Mouse (Mus musculus): ENCODE data around the gene Traip. TPM values are rescaled to one million over a fixed set of nuclear protein-coding genes. Genes with fewer than 3 reads are reported as not detected.
A peak's percentile ranks its signal among the peaks of the same experiment; 100 is the strongest.

Gene Traip
- total RNA-seq, 2 experiments from 2014 or later: 9.5 to 10.9 TPM

DNA sequence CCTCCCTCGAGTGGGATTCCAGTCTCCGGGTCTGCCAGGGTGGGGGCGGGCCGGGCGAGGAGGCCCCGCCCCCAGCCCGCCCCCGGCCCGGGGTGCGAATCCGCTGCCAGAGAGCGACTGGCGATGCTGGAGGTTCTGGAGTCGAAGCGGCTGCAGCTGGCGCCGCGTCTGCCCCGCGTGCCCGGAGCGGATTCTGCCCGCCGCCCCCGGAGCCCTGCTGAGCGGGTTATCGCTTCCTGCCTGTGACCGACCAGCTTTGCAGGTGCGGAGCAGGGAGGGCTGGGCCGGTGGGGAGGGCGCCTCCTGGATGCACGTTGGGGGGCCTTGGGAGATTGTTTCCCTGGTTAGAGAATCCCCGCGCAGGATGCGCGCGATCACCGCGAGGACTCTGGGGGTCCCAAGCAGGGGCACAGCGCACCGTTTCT lies 14.1 kb upstream of the Traip start:
- Histone ChIP-seq H3K27ac (peak overlapping the region; percentile 98), H3K4me3 (peak overlapping the region; percentile 57)
- DNase-seq (ENCODE audit: extremely low spot score in 1 of 2, low spot score in 2 of 2): peak; percentile 67 to 70
- no peak for TF ChIP-seq CTCF (IDR thresholded peaks at IDR 0.05)
- intact Hi-C loops (cut with DNase I): loop anchor here (2.0 kb wide), 1 partner anchor 27 kb away; no protein-coding TSS in a partner anchor

DNA sequence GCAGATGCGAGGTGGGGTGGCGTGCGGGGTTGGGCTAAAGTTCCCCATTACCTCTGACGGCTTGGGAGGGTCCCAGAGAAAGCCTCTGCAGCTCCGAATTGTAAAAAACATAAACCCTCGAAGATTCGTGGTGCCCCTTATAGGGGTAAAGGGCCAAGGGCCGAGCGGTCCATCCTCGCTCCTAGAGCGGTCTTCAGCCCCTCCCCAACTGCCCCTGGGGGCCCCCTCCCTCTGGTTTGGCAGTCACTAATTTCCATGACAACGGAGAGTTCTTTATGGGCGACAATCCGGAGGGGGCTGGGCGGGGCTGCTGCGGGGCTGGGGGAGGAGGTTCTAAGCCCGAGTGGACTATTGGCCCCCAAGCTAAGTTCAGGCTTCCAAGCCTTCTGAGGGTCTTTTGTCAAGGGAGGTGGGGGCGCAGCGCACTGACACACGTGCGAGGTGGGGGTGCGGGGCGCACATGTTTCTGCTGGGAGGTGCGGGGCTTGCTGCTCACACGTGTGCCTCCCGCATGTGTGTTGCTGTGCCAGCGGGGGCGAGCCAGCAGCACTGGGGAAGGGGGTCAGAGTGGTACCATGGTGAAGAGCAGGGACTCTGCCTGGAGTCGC lies 13.6 kb upstream of the Traip start:
- intact Hi-C loops (cut with DNase I): loop anchor here (2.0 kb wide), 1 partner anchor 26 kb away; no protein-coding TSS in a partner anchor
- Histone ChIP-seq H3K4me3 (peak overlapping the region; percentile 57), H3K27ac (peak overlapping the region; percentile 98)
- DNase-seq (ENCODE audit: extremely low spot score in 1 of 2, low spot score in 2 of 2): peak; percentile 60 to 66
- no peak for TF ChIP-seq CTCF (IDR thresholded peaks at IDR 0.05)

DNA sequence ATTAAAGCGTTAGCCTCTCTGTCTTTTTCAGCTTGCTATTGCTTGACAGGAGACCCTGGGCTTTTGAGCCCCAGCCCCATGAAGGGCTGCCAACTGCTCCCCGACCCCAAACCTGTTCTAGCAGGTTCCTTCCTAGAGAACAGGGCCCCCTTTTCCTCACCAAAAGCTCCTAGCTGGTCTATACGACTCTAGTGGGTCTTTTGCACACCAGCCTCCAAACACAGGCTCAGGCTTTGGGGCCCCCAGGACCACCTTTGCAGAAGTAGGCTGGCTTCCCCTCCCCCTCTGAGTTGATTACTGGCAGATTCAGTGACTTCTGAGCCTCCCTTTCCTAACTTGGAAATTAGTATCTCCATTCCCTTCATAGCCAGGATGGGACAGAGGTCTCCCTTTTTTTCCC lies 13.1 kb upstream of the Traip start:
- no peak for DNase-seq (ENCODE audit: extremely low spot score in 1 of 2, low spot score in 2 of 2)
- Histone ChIP-seq H3K27ac (peak overlapping the region; percentile 98), H3K4me3 (peak overlapping the region; percentile 57)
- no peak for TF ChIP-seq CTCF (IDR thresholded peaks at IDR 0.05)
- intact Hi-C loops (cut with DNase I): loop anchor here (2.0 kb wide), 1 partner anchor 26 kb away; no protein-coding TSS in a partner anchor

DNA sequence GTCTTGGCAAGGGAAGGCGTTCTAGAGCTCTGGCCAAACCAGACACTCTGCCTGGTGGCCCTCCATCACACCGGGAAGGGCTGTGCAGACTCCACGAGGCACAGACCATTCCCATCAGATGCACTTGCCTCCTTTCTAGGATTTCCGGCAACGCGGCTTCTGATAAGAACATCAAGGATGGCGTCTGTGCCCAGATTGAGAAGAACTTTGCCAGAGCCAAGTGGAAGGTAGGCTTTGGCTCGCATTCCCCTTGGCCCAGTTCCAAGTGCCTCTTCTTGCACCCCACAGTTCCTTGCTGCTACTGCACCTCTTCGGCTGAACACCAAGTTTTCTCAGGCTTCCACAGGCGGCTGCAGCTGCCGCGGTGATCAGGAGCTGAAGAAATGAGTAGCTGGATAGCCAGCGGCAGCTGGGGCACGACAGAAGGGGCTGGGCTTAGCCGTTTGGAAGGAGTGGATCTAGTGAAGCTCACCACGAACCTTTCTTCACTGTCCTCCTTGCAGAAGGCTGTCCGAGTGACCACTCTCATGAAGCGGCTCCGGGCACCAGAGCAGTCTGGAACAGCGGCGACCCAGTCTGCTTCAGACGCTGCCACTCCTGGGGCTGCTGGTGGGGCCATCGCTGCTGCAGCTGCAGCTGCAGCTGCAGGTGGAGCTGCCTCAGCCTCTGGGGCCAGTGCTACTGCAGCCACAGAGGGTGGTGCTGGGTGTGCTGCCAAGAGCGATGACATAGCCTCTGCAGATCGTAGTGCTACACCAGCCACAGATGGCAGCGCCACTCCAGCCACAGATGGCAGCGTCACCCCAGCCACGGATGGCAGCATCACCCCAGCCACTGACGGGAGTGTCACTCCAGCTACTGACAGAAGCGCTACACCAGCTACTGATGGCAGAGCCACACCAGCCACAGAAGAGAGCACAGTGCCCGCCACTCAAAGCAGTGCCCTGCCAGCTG lies 2.4 kb upstream of the Traip start:
- DNase-seq (ENCODE audit: extremely low spot score in 1 of 2, low spot score in 2 of 2): no peak
- intact Hi-C loops (cut with DNase I): no loop called here
- H3K27ac ChIP-seq: peak overlapping the region; percentile 67
- no peak for TF ChIP-seq CTCF (IDR thresholded peaks at IDR 0.05)
- H3K4me3 ChIP-seq: no peak overlapping the region

DNA sequence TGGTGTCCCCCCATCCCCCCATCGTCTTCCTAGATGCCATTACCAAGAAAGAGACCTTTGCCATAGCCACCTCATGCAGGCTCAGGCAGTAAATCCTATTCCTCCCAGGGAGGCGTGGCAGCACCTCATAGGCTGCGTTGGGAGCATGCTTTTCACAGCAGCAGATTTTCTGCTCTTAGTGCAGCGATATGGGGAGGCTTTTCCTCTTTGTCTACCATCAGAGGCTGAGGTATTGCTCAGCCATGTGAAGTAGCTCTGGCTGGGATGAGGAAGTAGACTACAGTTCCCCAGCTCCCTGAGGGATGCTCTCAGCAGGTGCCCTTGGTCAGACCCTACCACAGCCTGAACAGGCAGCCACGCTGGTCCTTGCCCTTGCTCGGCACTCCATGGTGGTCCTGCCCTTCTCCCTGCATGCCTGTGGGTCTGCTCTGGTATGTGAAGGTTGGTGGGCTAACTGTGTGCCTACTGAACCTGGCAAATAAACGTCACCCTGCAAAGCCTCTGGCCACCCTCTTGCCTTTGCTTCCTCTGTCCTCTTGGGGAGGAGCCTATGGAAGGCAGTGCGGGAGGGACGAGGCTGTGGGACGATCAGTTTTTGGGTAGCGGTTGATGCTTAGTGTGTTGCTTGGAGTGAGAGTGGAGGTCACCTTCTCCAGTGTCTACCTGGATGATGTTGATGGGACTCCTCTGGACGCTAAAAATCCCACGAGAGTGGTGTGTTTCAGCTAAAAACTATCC lies 583 bp upstream of the Traip start:
- Histone ChIP-seq H3K27ac (no peak overlapping the region), H3K4me3 (no peak overlapping the region)
- DNase-seq (ENCODE audit: extremely low spot score in 1 of 2, low spot score in 2 of 2): no peak
- intact Hi-C loops (cut with DNase I): no loop called here
- TF ChIP-seq CTCF (IDR thresholded peaks at IDR 0.05): no peak

DNA sequence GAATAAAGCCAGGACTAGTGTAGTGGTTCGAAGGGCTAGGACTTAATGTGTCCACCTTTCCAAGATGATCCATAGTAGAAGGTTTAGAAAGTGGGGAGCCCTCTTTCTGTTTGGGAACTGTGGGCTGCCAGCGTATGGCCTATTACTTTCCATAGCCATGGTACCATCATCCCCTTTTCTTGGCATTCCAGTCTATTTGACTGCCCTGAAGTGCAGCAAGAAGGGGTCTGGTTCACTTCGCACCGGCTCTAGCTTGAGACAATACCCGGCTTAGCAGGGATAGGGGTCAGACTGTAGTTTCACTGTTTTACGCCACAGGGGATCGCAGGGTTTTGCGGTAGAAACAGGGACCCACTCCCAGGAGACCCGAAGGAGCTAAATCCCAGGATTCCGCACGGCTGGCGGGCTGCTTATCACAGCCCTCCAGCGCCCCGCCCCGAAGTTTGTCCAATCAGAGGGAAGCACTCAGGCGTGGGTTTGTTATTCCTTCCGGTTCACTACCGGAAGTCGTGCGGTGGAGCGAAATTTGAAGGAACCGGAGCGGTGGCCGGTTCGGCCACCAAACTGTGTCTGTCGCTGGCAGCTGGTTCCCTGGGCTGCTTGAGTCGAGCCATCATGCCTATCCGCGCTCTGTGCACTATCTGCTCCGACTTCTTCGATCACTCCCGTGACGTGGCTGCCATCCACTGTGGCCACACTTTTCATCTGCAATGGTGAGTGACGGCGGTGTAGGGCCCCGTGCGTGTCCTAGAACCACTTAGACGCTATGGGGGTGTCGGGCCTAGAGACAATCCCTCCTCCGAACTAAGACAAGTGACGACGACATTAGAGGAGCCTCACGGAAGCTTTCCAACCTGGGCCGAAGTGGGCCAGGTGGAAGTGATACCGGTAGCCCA lies 772 bp downstream of the Traip start:
- intact Hi-C loops (cut with DNase I): no loop called here
- Histone ChIP-seq H3K4me3 (peak overlapping the region; percentile 54), H3K27ac (peak overlapping the region; percentile 87)
- TF ChIP-seq CTCF (IDR thresholded peaks at IDR 0.05): no peak; the same call in 1 of the 2 replicates
- DNase-seq (ENCODE audit: extremely low spot score in 1 of 2, low spot score in 2 of 2): peak; percentile 88

DNA sequence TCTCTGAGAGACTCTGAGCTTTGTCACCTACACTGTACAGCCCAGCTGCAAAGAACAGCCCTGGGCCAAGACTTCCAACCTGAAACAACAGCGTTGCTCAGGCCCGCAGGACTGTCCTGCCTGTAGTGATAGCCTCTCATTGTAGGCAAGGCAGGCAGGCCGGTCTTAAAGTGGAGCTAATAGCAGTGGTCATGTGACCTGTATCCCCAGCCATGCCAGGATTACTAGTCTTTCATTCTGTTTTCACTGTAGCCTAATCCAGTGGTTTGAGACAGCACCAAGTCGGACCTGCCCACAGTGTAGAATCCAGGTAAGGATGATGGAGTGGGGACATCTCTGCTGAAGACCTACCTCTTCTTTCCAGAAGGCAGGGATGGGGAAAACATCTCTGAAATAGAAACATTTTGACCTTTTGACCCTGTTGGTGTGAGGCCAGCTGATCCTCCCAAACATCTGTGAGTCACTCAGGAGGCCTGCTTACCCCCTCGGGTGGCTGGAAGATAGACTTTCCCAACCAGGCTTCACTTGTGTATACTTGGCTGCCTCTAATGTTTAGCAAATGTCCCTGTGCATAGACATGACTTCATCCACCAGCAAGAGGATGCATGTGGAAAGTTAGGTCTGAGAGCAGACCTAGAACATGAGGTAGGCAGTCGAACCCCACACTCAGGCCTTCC lies 5.8 kb downstream of the Traip start:
- no peak for TF ChIP-seq CTCF (IDR thresholded peaks at IDR 0.05)
- Histone ChIP-seq H3K4me3 (no peak overlapping the region), H3K27ac (no peak overlapping the region)
- no peak for DNase-seq (ENCODE audit: extremely low spot score in 1 of 2, low spot score in 2 of 2)
- intact Hi-C loops (cut with DNase I): no loop called here

DNA sequence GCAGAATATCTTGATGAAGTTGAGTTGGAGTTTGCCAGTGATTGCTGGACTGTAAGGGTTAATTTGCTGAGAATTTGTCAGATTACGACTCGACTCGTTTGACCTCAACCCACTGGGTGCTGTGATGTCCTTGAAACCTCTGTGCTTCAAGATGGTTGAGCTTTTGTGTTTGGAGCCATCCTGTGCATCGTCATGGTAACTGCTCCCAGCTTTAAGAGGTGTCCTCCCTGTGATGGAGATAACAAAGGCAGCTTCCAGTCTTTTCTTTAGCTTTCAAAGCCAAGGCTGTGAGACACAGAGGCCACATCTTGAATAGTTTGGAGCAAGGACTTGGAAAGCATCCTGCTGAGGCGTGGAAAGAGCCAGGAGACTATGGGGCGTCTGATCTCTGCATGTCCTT lies 7.2 kb downstream of the Traip start:
- TF ChIP-seq CTCF (IDR thresholded peaks at IDR 0.05): no peak
- intact Hi-C loops (cut with DNase I): no loop called here
- Histone ChIP-seq H3K4me3 (no peak overlapping the region), H3K27ac (no peak overlapping the region)
- no peak for DNase-seq (ENCODE audit: extremely low spot score in 1 of 2, low spot score in 2 of 2)

DNA sequence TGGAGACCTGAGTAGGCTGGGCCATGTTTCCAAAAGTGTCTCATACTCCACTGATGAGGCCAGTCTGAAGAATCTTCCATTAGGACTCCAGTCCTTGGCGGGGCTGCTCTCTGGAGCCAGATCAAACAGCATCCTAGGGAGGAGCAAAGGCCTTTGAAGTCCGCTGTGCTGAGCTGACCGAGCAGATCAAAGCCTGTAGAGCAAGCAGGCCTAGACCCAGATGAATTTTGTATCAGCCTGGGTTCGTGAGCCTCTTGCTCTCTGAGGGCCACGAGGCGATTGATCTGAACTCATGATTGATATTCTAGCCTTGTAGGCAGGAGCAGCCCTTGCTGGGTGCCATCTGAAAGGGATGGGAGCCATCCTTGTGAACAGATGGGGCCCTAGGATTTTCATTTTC lies 10.0 kb downstream of the Traip start:
- H3K4me3 ChIP-seq: no peak overlapping the region
- no peak for TF ChIP-seq CTCF (IDR thresholded peaks at IDR 0.05)
- intact Hi-C loops (cut with DNase I): loop anchor here (5.0 kb wide), 1 partner anchor 107 kb away; no protein-coding TSS in a partner anchor
- no peak for DNase-seq (ENCODE audit: extremely low spot score in 1 of 2, low spot score in 2 of 2)
- peak overlapping the region; percentile 95 for H3K27ac ChIP-seq

DNA sequence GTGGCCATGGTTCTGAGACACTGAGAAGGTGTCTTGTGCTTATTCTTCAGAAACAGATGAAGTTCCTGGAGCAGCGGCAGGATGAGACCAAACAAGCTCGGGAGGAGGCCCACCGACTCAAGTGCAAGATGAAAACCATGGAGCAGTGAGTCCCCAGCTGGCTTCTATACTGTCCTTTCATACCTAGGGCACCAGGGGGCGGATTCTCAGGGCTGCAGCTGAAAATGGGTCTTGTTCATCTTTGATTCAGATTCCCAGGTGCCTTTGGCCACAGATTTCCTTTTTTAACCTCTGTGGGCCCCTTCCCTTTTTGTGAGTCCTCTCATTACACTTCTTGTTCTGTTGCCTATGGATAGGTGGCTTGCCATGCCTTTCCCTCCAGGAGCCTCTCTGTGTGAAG lies 11.0 kb downstream of the Traip start:
- intact Hi-C loops (cut with DNase I): loop anchor here (5.0 kb wide), 1 partner anchor 106 kb away; no protein-coding TSS in a partner anchor
- no peak; the same call in 1 of the 2 replicates for TF ChIP-seq CTCF (IDR thresholded peaks at IDR 0.05)

More for the DNA sequence above, 11.0 kb downstream of the Traip start:
- Histone ChIP-seq H3K4me3 (0 out of 2 replicates have a peak overlapping the region, but pooled peaks have one; percentile 9), H3K27ac (peak overlapping the region; percentile 95)
- no peak for DNase-seq (ENCODE audit: extremely low spot score in 1 of 2, low spot score in 2 of 2)

Data from left cerebral cortex, adult 2 months (tissue).